Mouse (Mus musculus) forebrain, postnatal 0 days (tissue): ENCODE measurements at regions not wholly inside any gene's neighbourhood (a gene's known extent, or its start where the extent isn't known, plus 50 kb on each side); places are given as distances from the start of the nearest gene placed in this dataset.

ENCODE experiments used
- ATAC-seq: fragments of 200-750 bp; cut with Nextera tagmentation; 2 replicates; pipeline ENCODE4 v1.8.0; 2017; ENCODE audit warnings: mild to moderate bottlenecking, moderate library complexity
- DNase-seq: peaks from one replicate; pipeline ENCODE4 v3.0.0-alpha.2; 2015
- H3K27ac ChIP-seq: fragments of 300-500 bp; sonication (generic); 2 replicates; pipeline ENCODE4 v1.5.1; 2014; ENCODE audit warnings: low read depth, mild to moderate bottlenecking, antibody characterized with exemption, low read length, moderate library complexity, mixed read lengths
- H3K27me3 ChIP-seq: fragments of 300-500 bp; sonication (generic); 2 replicates; pipeline ENCODE4 v1.6.1; 2014; ENCODE audit warnings: mild to moderate bottlenecking, low read length, mixed read lengths; ENCODE audit not compliant: insufficient read depth
- H3K36me3 ChIP-seq: fragments of 300-500 bp; sonication (generic); 2 replicates; pipeline ENCODE4 v1.6.1; 2014; ENCODE audit warnings: mild to moderate bottlenecking, moderate library complexity; ENCODE audit not compliant: insufficient read depth
- H3K4me1 ChIP-seq: fragments of 300-500 bp; sonication (generic); 2 replicates; pipeline ENCODE4 v1.6.1; 2014; ENCODE audit warnings: antibody characterized with exemption; ENCODE audit not compliant: insufficient read depth
- H3K4me2 ChIP-seq: fragments of 300-500 bp; sonication (generic); 2 replicates; pipeline ENCODE4 v1.6.1; 2014; ENCODE audit warnings: low read depth, mild to moderate bottlenecking, moderate library complexity
- H3K4me3 ChIP-seq: fragments of 300-500 bp; sonication (generic); 2 replicates; pipeline ENCODE4 v1.5.1; 2014; ENCODE audit warnings: low read depth, low read length, mixed read lengths
- H3K9ac ChIP-seq: fragments of 300-500 bp; sonication (generic); 2 replicates; pipeline ENCODE4 v1.6.1; 2014; ENCODE audit warnings: mild to moderate bottlenecking
- H3K9me3 ChIP-seq: fragments of 300-500 bp; sonication (generic); 2 replicates; pipeline ENCODE4 v1.6.1; 2016; ENCODE audit warnings: low read length
- CTCF ChIP-seq: sonication (generic); IDR thresholded peaks from 2 replicates; pipeline ENCODE4 v1.5.1; 2016; ENCODE audit warnings: antibody characterized with exemption, control low read depth, low read depth
- WGBS: fragments of 180-500 bp; shearing (Covaris S2); extraction: QIAGEN DNeasy Blood & Tissue Kit; methylation state at CpG from one replicate; pipeline ENCODE4 v1.1.7; 2014; 5-methylcytosine and 5-hydroxymethylcytosine counted together

- Histone ChIP-seq H3K36me3 (no peaks in the 10 kb centered on the region), H3K27ac (no peak overlapping the region), H3K4me1 (no peaks in the 10 kb centered on the region), H3K9ac (no peak overlapping the region), H3K4me2 (no peak overlapping the region), H3K4me3 (no peak overlapping the region), H3K27me3 (no peaks in the 10 kb centered on the region), H3K9me3 (no peaks in the 10 kb centered on the region)
- no peak for TF ChIP-seq CTCF
- DNase-seq (peak; percentile 31), ATAC-seq (no peak)
- 71% methylated on average over 3 of the region's 3 CpGs for WGBS
Measured at GRCm38 (mm10) chr14:81622063-81622462, 1638.2 kb downstream of the Olfm4 start.
